Mouse (Mus musculus) cerebellum, postnatal 25 days (tissue): ENCODE measurements around the gene Panx1.

ENCODE experiments used
- DNase-seq, 2 experiments: peaks; one replicate each; pipeline ENCODE4 v3.0.0; 2021; ENCODE audit warnings: mixed read lengths in 2 of 2

Gene Panx1

DNA sequence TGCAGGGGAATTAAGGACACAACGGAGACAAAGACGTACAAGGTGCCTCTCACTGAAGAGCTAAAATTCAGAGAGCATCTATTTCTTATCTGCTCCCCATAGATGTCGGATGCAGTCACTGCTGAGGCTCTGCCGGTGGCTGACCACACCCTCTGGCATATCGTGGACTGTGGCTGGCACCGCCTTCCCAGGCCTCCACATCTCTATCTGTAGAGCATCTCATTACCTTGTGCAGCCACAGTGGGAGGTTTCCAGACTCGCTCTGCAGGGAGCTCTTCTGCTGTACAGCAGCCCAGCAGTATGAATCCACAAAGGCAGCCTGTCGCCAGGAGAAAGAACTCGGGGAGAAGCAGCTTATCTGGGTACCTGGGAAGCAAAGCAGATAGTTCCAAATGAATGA is 24.1 kb downstream of the Panx1 start:
- DNase-seq, result peak in 1 of 2 experiments; percentile 27

DNA sequence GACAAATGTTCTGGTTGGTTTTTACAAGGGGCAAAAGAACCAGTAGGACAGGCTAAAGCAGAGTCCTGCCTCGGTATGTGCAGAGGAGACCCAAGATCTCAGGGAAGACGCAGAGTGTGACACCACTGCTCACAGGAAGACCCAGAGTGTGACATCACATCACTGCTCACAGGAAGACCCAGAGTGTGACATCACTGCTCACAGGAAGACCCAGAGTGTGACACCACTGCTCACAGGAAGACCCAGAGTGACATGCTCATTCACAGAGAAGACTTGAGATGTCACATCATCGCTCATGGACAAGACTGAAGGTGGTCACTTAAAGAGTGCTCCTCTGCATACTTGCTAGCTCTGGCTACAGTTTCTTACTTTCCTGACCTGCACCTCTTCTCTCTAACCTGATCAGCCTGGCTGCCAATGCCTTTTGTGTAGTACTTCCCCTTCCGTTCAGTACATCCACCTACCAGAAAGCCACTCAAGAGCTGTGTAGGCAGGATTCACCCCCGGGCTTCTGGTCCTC is 24.7 kb downstream of the Panx1 start:
- DNase-seq, result no peak

DNA sequence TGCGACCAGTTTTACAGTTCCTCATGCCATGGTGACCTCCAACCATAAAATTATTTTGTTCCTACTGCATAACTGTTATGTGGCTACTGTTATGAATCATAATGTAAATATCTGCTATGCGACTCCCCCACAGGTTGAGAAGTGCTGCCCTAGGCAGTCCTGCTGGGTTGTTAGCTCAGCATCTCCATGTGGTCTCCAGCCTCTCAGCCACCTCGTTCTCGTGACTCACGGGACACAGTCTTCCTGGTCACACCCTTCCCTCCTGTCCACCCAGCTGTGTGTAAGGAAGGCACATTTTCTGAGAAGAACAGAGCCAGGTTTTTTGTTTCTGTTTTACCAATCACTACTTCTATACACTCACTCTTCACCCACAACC is 26.5 kb downstream of the Panx1 start:
- DNase-seq, result peak in 1 of 2 experiments; percentile 20

DNA sequence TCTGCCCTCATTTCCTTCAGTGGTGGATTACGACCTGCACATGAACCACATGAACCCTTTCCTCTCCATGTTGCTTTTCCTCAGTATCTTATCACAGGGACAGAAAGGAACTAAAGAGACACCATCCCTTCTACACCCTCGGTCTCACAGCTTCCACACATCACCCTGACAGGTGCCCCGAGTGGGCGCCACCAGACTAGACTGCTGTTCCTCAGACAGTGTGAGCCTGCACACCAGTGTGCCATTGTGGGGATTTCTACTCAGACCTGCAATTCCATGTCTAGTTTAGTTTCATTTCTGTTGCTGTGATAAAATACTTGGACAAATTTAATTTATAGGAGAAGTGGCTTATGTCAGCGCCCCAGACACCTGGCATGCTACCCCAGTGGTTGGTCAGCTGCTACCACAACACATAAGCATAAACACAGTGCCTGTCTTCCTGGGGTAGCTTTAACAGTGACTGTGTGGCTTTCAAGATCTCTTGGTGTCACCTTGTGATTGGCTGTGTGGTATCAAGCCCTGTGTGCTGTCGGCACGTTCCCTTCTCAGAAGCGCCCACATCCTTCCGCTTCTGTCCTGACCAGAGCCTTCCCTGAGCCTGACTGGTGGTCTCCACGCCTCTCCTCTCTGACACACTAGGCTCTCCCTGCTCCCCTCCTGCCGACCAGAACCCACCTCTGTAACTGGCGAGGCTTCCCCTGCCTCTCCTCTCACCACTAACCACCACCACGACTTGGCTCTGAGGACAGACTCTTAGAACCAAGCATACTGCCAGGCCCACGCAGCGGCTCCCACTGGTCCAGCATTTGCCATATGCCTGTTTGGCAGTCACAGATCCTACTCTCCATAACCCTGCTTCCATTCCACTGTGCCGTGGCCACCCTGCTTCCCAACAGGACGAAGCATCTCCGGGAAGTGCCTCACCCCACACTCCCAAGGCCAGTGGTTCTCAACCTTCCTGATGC is 27.2 kb downstream of the Panx1 start:
- peak; percentile 83 to 86 for DNase-seq

DNA sequence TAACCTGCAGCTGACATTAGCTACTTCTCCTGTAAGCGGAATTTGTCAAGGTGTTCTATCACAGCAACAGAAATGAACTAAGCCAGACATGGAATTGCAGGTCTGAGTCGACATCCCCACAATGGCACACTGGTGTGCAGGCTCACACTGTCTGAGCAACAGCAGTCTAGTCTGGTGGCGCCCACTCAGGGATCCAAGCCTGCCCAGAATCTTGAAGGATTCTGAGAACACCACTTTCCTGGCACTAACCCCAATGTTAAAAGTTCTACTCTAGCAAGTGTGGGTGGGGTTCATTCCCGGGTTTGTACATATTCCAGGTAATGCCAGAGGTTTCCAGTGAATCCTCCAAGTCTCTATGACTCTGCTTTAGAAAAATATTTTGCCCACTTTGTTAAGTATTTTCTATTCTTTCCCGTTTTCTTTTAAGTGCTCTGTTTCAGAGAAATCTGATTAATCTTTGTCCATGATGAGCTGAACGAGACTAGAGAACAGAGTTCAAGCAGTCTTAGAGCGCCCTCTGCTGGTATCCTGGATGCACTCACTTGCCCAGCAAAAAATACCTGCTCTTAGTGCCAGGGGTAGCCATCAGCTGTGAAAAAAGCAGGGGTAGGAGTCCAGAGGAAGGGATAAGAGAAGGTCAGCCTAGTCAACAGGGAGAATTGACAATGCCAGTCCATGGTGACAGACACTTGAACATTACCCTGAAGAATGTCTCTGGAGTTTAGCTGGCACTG is 29.9 kb downstream of the Panx1 start:
- DNase-seq, result peak; percentile 75 to 86

DNA sequence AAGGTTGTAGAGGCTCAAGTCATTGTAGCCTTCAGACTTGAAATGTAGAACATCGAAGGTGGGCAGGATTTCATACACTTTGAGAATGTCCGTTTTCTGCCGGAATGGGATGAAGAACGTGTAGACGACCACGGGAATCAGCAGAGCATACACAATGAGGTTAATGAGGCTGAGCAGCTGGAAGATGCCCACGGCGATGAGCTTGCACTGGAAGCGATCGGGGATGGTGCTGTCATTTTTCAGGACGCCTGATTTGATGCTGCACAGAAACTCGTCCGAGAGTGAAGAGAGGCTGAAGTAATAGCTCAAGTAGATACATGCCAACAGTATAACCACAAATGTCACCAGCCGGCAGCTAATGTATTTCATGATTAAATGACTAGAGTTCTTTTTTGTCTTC is 37.7 kb downstream of the Panx1 start:
- no peak for DNase-seq

DNA sequence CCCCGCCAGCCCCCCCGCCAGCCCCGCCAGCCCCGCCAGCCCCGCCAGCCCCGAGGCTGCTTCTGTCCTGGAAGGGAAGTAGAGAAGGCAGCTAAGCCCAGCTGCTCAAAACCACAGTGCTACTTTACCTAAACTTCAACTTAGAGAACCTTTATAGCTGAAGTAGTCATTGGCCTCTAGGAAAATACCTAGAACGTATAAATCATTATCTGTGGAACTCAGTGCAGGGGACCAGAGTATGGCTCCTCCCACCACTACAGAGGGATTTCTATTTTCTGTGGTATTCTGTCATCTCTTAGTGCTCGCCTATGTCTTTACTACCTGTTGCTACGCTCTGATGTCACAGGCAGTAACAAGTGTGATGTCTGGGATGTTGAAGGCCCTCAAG is 41.0 kb downstream of the Panx1 start:
- no peak for DNase-seq

DNA sequence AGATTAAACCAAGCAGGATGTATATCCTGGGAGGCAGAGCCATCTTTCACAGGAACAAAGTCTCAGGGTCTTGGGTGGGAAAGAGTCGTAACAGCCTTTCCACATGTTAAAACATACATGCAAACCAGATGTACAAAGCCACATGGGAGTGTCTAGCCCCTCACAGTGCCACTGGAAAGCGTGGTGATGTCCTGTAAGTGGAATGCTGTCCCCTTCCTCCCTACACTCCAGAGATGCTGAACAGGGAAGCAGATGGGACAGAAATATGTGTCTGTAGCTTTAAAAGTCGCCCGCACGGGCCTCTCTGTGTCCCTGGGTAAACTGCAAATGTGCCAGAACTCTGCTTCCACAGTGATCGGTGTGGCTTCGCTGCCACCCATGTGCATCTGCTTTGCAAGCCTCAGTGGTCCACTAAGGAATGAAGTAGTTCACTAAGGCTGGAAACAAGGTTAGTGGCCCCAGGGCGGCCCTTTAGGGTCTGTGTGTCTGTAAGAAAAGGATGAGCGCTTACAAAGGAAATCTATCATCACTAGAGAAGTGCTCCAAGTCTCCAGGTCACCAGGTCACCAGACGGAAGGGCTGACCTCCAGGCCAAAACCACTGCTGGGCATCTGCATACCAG is 41.5 kb downstream of the Panx1 start:
- no peak for DNase-seq

DNA sequence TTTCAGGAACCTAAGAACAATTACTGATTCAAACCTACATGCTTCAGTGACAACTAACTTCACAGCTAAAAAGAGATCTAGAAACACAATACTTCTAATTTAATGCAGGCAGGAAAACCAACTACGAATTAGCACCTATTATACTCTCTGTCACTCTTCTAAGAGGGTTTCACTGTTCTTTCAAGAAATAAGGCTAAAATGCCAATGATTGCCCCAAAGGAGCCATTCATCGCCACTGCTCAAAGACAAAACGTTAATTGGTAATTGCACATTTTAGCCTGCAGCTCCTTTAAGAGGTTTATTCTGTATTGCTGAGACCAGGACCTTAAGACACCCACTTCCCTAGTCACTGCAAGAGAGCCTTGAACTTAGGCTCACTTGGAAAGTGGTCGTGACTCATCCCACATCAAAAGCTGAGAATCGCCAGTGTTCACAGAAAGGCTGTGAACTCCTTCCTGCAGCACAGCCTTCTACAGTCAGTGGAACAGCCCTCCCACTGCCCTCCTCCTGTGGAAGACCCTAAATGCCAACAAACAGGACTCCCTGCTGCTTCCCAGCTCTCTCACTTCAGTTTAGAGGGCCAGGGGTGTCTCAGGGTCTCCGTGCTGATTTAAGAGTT is 42.2 kb downstream of the Panx1 start:
- DNase-seq, result no peak

DNA sequence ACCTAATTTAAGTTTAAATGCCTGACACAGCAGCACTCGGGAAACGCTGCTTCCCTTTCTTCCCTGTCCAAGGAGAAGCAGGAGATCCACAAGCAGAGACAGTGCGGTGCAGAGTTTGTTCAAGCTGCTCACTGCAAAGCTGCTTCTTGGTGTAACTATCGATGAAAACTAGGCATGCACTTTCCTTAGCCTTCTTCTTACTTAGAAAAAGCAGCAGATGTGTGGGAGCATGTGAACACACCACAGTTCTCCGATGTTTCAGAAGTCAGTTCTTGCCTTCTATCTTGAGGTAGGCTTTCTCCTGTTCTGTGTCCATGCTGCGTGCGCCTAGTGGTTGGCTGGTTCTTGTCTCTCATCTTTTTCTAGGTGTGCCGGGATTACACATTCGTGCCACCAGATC is 46.5 kb downstream of the Panx1 start:
- no peak for DNase-seq

DNA sequence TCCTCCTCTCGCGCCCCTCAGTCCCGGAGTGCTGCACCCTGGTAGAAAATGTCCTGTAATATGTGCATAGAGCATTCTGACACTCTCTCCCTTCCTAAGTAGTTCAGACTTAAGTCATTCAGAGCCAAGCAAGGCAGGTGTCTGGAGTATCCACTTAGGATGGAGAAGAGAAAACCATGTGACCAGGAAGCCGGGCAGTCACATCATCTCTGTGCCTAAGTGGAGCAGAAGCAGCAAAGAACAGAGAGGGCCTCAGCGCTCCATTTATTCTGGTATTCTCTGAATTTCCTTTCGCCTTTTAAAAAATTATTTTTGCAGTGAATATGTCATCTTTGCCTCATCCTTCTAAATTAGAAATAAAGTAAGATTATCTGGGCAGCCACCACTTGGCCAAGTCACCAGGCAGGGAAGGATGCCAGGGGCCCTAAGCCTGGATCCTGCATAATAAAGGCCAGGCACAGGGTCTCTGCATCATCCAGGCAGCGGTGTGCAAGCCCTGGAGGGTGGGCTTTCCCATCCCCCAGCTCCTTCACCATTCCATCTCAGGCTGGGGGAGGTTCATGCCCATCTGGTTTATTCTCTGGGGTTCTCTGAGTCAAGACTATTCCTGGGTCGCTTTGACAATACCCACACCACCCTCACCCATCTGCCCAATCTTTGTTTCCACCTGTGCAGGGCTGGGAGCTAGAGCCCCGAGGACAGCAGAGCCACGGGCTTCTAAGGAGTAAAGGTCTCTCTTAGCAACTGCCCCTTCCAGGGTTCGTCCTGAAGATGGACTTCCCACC is 47.8 kb downstream of the Panx1 start:
- DNase-seq, result no peak

DNA sequence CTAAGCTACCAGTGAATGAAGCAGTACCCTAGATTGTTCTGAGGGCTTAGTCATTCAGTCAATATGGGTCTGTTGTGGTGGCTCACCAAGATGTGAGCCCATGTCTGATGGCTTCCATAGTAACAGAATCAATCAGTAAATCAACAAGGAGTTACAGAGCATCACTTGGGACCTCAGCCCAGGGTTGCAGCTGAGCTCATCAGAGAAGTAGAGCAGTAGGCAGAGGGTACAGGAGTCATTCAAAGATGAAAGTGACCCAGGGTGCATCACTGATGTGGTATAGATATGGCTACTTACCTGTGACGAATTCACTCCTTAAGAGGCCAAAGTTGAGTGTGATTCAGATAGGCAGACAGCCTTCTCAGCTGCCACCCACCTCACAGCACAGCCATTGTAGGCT is 49.8 kb downstream of the Panx1 start:
- no peak for DNase-seq

DNA sequence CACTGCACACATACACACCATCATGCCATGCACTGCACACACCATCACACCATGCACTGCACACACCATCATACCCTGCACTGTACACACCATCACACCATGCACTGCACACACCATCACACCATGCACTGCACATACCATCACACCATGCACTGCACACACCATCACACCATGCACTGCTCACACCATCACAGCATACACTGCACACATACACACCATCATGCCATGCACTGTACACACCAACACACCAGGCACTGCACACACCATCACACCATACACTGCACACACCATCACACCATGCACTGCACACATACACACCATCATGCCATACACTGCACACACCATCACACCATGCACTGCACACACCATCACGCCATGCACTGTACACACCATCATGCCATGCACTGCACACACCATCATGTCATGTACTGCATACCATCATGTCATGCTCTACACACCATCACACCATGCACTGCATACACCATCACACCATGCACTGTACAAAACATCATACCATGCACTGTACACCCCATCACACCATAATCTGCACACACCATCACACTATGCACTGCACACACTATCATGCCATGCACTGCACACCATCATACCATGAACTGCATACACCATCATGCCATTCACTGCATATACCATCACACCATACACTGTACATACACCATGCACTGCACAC is 56.5 kb downstream of the Panx1 start:
- DNase-seq, result no peak

DNA sequence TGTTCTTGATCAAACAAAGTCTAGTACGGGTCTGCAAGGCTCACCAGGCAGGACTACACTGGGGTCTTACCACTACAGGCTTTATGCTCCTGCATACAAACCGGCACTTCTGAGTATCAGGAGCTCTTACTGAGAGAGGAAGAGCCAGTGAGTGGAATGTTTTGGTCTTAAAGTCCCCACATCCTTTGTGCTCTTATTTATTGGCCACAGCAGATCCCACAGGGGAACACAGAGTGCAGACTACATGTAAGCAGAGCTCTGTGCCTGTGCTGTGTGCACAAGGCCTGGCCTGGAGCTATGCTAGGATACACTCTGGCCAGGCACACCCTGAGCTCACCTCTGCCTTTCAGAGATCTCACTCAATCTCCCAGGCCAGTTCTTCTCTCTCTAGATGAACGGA is 62.1 kb downstream of the Panx1 start:
- DNase-seq, result no peak

DNA sequence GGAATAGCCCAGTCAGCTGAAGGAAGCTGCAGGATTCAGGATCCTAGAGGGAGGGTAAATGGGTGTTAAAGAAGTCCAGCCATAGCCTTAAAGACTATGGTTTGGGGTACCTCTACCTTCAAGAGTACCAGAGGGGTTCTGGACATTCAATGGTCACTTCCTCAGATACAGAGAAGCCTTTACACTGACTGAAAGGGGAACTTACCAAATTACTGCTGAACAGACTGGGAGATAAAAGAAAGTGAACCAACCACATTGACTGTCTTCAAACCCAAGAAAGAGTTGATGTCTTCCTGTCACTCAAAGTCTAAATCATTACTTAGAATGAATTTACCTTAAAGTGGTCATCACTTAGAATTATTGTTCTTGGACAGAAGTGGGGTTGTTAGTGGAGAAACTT is 62.6 kb downstream of the Panx1 start:
- DNase-seq, result no peak

DNA sequence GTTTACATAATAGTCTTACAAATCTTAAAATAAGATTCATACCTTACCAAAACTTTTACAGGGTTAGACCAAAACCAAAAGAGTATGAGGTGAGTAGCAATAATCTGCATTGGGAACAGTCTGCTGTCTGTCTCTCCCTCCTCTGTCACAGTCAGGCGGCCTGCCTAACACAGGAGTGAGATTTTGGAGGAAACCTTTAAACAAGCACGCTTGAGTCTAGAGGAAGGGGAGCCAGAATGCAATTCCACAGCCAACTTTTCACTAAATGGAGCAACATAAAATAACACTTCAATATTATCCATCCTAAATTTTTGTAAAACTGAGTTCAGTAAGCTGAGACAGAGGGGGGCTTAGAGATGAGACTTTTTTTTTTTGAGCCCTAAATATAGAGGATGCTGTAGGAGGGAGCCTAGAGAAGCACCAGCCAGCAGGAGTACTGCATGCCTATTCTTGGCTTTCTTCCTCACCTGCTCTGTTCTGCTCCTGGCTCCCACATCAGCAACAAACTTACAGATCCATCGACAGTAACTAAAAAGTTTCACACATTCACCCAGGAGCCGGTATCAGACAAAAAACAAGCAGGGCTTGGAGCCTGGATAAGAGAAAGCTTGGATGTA is 63.6 kb downstream of the Panx1 start:
- no peak for DNase-seq

DNA sequence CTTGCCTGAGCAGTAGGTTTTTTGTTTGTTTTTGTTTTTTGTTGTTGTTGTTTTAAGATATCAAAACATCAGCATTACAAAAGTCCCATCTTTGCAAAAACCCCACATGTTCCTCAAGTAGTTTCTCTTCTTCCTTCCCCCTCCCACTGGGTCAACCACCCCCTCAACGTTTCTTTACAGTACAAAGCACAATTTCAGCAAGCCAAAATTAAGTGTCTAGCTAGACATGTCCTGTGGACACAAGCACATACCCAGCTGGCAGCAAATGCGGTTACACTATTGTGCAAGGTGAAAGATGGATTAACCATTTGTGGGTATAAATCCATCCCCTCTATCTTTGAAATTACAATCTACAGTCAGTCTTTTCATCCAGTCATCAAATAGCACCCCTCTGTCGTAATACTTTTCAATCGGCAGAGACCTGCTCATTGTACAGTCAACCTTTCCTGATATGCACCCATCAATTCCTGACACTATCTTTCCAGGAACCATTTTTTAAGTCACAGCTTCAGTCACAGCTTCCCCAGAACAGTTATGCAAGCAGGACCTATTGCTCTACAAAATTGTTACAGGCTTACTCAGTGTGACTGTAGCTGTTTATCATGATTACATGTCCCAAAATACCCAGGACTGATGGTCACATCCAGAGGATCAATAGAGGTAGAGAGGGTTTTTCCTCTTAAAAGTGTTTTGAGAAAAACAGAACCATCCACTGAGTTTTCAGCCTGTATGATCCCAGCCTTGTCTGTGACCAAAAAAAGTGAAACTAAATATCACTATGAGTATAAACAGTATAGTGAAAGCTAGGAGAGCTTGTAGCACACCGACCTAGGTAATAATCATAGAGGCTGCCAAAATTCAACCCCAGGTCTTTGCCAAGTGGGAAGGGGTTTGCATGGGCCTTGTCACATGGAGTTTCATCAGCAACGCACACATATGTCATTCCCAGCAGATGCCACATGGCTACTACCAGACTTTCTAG is 70.7 kb downstream of the Panx1 start:
- no peak for DNase-seq

DNA sequence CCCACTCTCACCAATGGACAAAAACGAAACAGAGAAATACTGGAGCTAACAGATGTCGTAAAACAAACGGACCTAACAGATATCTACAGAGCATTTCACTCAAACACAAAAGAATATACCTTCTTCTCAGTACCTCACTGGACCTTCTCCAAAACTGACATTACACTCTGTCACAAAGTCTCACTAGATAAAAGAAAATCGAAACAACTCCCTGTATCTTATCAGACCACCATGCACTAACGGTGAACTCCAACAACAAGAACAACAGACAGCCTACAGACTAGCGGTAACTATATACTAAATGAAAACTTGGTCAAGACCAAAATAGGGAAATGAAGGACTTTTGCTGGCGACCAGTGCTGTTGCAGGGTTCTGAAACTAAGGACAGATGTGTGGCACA is 71.5 kb downstream of the Panx1 start:
- no peak for DNase-seq

DNA sequence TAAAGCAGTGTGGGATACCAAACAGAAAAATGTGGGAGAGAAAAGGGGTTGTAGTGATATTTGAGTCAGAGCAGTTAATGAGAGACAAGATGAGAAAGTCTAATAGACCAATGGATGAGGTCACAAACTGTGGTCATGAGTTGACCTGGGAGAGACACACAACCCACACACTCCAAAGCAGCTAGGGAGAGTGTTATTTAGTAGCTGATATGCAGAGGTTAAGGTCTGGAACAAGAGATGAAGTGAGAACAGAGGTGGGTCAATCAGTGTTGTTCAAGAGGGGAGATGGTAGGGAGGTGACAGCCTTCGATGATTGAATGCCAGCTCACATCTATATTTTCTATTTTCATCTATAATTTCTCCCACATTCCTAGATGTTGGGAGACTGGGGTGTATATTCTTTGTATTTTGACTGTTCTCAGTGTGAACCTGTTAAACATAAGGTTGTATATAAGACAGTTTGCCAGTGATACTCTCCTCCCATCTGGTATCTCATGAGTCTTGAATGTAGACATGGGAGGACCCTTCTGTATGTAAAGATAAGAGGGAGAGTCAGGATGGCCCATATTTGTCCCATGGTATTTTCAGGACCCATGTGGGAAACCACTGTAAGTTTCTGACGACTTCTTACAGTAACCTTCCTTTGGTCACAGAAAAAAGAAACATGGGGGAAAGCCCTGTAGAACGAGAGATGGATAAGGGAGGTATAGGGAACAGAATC is 74.3 kb downstream of the Panx1 start:
- DNase-seq, result no peak
